Mouse (Mus musculus): ENCODE measurements around the gene Retreg1. TPM values are rescaled to one million over a fixed set of nuclear protein-coding genes. Genes with fewer than 3 reads are reported as not detected.

The Retreg1 gene
- polyA plus RNA-seq (2015; fragmentation: Nextera tagmentation; extraction: Ambion mirVana): 6.6 and 8.2 TPM in 2 replicates

DNA sequence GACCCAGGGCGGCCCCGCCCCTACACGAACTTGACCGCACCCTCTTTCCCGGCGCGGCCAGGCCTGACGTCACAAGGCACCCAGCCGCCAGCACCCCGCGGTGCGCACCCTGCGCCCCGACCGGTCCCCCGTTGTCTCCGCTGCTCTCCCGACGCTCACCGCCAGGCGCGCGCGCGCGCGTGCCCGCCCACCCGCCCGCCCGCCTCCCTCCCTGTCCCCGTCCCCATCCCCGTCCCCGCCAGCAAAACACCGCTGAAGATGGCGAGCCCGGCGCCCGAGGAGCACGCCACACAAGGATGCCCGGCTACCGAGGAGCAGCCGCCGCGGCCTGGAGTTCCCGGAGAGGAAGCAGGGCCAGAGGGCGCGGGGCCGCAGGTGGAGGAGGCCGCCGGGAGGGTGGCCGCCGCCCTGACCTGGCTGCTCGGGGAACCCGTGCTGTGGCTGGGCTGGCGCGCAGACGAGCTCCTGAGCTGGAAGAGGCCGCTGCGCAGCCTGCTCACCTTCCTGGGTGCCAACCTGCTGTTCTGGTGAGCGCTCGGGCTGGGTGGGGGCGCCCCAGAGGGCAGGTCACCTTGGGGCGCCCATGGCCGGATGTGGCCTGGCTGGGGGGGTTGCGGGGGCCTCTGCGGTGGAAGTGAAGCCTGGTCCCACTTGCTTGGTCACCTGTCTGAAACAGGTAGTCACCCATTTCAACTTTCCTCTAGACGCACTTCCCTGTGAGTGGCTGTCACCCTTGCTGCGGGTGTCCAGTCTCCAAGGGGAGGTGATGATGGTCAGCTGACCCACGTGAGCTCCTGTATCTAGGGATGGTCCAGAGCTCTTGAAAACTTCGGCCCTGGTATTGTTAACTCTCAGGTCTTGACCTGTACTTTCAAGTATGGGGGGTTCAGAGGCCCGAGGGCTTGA is at the start of gene Retreg1:
Retreg1 (plus strand) TSS at position 95 of the 906 bp plus-strand sequence.
- H3K36me3 ChIP-seq (ENCODE audit: control insufficient read depth, insufficient read depth): no peaks in the 10 kb centered on the region
- peaks cover 4% of the 10 kb centered on the region for H3K27me3 ChIP-seq (replicated peaks; ENCODE audit: control insufficient read depth, insufficient read depth, low read length)
- peaks cover 12% of the 10 kb centered on the region for H3K4me1 ChIP-seq (replicated peaks; ENCODE audit: control insufficient read depth, insufficient read depth, low read length)
- no peaks in the 10 kb centered on the region for H3K9me3 ChIP-seq (ENCODE audit: control insufficient read depth, low read length)
- no peak within 1 kb of the TSS; the same call in 1 of the 2 replicates for H3K27ac ChIP-seq (ENCODE audit: low read length)
- H3K9ac ChIP-seq (replicated peaks; ENCODE audit: low read depth, low read length): peak within 1 kb of the TSS; percentile 96
- under 1% methylated on average over 72 of the region's 72 CpGs for WGBS
- H3K4me3 ChIP-seq (replicated peaks; ENCODE audit: low read length): peak within 1 kb of the TSS; percentile 98
- peak within 1 kb of the TSS; percentile 97 for H3K4me2 ChIP-seq (ENCODE audit: low read length)
- ATAC-seq: peak; percentile 95

DNA sequence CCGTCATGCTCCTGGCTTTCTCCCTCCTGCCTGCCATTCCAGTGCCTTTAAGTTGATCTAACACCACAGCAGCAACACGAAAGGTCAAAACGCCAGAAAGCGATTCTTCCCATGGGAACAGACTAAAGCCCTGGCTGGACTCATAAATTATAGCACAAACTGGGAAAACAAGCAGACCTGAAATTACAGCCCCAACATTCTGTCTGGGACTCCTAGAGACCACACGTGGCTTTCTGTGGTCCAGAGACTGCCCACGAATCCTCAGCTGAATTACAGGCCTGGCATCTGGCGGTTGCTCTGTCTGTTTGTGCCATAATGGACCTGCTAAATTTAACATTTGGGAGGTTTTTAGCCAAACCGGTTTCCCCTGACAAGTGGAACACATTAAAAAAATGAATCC is 48.9 kb upstream of the Retreg1 start:
- Histone ChIP-seq H3K36me3 (ENCODE audit: control insufficient read depth, insufficient read depth) (no peaks in the 10 kb centered on the region), H3K4me1 (replicated peaks; ENCODE audit: control insufficient read depth, insufficient read depth, low read length) (no peaks in the 10 kb centered on the region), H3K27me3 (replicated peaks; ENCODE audit: control insufficient read depth, insufficient read depth, low read length) (no peaks in the 10 kb centered on the region), H3K9me3 (ENCODE audit: control insufficient read depth, low read length) (no peaks in the 10 kb centered on the region), H3K4me3 (replicated peaks; ENCODE audit: low read length) (no peak overlapping the region), H3K4me2 (ENCODE audit: low read length) (no peak overlapping the region), H3K27ac (ENCODE audit: low read length) (no peak overlapping the region), H3K9ac (replicated peaks; ENCODE audit: low read depth, low read length) (no peak overlapping the region)
- WGBS: 88% methylated on average over 8 of the region's 8 CpGs
- no peak for ATAC-seq

DNA sequence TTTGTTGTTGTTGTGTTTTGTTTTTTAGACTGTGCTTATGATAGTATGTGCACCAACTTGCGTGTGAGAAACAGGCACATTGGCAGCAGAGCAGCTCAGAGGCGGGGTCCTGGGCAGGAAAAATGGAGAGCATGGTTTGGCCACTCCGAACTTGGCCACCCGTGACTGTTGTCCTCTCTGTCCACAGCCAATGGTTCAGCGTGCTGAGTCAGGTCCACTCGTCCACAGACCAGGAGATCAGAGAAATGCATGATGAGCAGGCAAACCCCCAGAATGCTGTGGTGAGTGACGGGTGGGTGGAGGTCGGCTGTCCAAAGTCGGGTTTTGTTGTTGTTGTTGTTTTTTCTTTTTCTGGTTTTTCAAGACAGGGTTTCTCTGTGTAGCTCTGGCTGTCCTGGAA is 47.5 kb upstream of the Retreg1 start:
- Histone ChIP-seq H3K4me2 (ENCODE audit: low read length) (no peak overlapping the region), H3K9ac (replicated peaks; ENCODE audit: low read depth, low read length) (no peak overlapping the region), H3K27ac (ENCODE audit: low read length) (no peak overlapping the region), H3K9me3 (ENCODE audit: control insufficient read depth, low read length) (no peaks in the 10 kb centered on the region), H3K36me3 (ENCODE audit: control insufficient read depth, insufficient read depth) (no peaks in the 10 kb centered on the region), H3K27me3 (replicated peaks; ENCODE audit: control insufficient read depth, insufficient read depth, low read length) (no peaks in the 10 kb centered on the region), H3K4me3 (replicated peaks; ENCODE audit: low read length) (no peak overlapping the region), H3K4me1 (replicated peaks; ENCODE audit: control insufficient read depth, insufficient read depth, low read length) (no peaks in the 10 kb centered on the region)
- WGBS: 95% methylated on average over 9 of the region's 9 CpGs
- no peak for ATAC-seq

GRCm38 (mm10) chr15:25796353-25796752 is 46.6 kb upstream of the Retreg1 start:
- H3K27ac ChIP-seq (ENCODE audit: low read length): no peak overlapping the region
- H3K27me3 ChIP-seq (replicated peaks; ENCODE audit: control insufficient read depth, insufficient read depth, low read length): no peaks in the 10 kb centered on the region
- H3K4me1 ChIP-seq (replicated peaks; ENCODE audit: control insufficient read depth, insufficient read depth, low read length): peaks cover under 1% of the 10 kb centered on the region; the same call in 1 of the 2 replicates
- H3K4me2 ChIP-seq (ENCODE audit: low read length): no peak overlapping the region
- no peaks in the 10 kb centered on the region for H3K9me3 ChIP-seq (ENCODE audit: control insufficient read depth, low read length)
- H3K9ac ChIP-seq (replicated peaks; ENCODE audit: low read depth, low read length): no peak overlapping the region
- no peak for ATAC-seq
- no peak overlapping the region for H3K4me3 ChIP-seq (replicated peaks; ENCODE audit: low read length)
- WGBS: 50% methylated on average over 3 of the region's 3 CpGs
- H3K36me3 ChIP-seq (ENCODE audit: control insufficient read depth, insufficient read depth): no peaks in the 10 kb centered on the region

GRCm38 (mm10) chr15:25797179-25797578 is 45.8 kb upstream of the Retreg1 start:
- H3K27ac ChIP-seq (ENCODE audit: low read length): no peak overlapping the region
- WGBS: 92% methylated on average over 8 of the region's 8 CpGs
- ATAC-seq: no peak

DNA sequence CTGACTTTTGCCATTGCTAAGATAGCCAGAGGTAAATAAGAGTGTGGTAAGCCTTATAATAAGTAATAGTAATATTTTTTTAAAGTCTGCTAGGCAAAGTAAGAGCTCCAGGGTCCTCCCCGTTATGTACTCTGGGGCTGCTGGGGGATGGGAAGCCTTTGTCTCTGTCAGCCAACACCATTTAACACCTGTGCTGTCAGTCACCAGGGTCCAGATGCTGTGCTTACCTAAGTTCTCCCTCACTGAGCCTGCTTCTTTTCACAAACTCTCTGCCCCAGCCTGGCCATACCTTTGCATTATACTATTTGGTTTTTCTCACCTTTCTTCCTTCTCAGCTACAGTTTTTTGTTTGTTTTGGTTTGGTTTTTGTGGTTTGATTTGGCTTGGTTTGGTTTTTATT is 45.1 kb upstream of the Retreg1 start:
- Histone ChIP-seq H3K4me1 (replicated peaks; ENCODE audit: control insufficient read depth, insufficient read depth, low read length) (peaks cover 5% of the 10 kb centered on the region; the same call in 1 of the 2 replicates), H3K4me2 (ENCODE audit: low read length) (no peak overlapping the region), H3K9me3 (ENCODE audit: control insufficient read depth, low read length) (no peaks in the 10 kb centered on the region), H3K36me3 (ENCODE audit: control insufficient read depth, insufficient read depth) (no peaks in the 10 kb centered on the region), H3K4me3 (replicated peaks; ENCODE audit: low read length) (no peak overlapping the region), H3K27ac (ENCODE audit: low read length) (no peak overlapping the region), H3K27me3 (replicated peaks; ENCODE audit: control insufficient read depth, insufficient read depth, low read length) (no peaks in the 10 kb centered on the region), H3K9ac (replicated peaks; ENCODE audit: low read depth, low read length) (no peak overlapping the region)
- no peak for ATAC-seq
- WGBS: 74% methylated on average over 1 of the region's 1 CpGs

More at GRCm38 (mm10) chr15:25797179-25797578, 45.8 kb upstream of the Retreg1 start:
- no peak overlapping the region for H3K9ac ChIP-seq (replicated peaks; ENCODE audit: low read depth, low read length)
- no peak overlapping the region for H3K4me2 ChIP-seq (ENCODE audit: low read length)
- peaks cover 5% of the 10 kb centered on the region; the same call in 1 of the 2 replicates for H3K4me1 ChIP-seq (replicated peaks; ENCODE audit: control insufficient read depth, insufficient read depth, low read length)
- H3K9me3 ChIP-seq (ENCODE audit: control insufficient read depth, low read length): no peaks in the 10 kb centered on the region
- H3K27me3 ChIP-seq (replicated peaks; ENCODE audit: control insufficient read depth, insufficient read depth, low read length): no peaks in the 10 kb centered on the region
- no peak overlapping the region for H3K4me3 ChIP-seq (replicated peaks; ENCODE audit: low read length)
- H3K36me3 ChIP-seq (ENCODE audit: control insufficient read depth, insufficient read depth): no peaks in the 10 kb centered on the region

DNA sequence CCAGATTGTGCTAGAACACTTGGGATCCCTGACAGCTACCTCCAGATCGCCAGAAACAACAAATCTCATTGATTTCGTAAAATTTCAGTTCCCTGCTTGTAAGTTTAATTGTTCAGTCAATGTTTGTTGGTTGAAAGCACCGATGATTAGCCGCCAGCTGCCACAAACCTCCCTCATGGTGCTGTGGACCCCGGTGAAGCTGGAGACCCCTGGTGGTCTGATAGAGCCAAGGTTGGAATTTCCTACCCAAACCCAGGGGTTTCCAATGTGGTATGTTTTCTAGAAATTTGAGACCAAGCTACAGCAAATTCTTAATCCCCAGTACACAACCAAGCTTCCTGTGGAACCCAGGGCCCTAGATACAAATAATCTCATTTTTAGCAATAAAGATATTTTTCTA is 41.3 kb upstream of the Retreg1 start:
- no peak for ATAC-seq
- Histone ChIP-seq H3K9me3 (ENCODE audit: control insufficient read depth, low read length) (no peaks in the 10 kb centered on the region), H3K27me3 (replicated peaks; ENCODE audit: control insufficient read depth, insufficient read depth, low read length) (no peaks in the 10 kb centered on the region), H3K4me2 (ENCODE audit: low read length) (no peak overlapping the region), H3K36me3 (ENCODE audit: control insufficient read depth, insufficient read depth) (peaks cover 4% of the 10 kb centered on the region), H3K27ac (ENCODE audit: low read length) (peak overlapping the region; percentile 69), H3K4me1 (replicated peaks; ENCODE audit: control insufficient read depth, insufficient read depth, low read length) (peaks cover 5% of the 10 kb centered on the region; the same call in 1 of the 2 replicates), H3K9ac (replicated peaks; ENCODE audit: low read depth, low read length) (no peak overlapping the region), H3K4me3 (replicated peaks; ENCODE audit: low read length) (no peak overlapping the region)
- WGBS: 68% methylated on average over 5 of the region's 5 CpGs

DNA sequence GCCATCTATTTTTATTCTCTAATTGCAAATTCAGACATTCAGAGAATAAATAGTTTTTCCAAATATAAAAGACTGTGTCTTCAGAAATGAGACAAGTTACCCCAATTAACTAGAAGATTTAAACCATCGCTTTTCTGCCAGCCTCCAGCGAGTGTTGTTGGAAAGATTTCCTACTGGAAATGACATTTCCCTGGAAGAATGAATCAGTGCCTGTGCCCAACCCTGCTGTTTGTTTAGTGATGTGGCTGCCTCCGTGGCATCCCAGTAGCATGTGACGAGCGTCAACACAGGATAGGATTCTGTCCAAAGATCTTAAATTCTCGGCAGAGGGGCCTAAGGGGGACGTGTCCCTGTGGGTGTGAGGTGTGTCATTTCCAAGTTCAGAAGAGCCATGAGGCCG is 40.8 kb upstream of the Retreg1 start:
- H3K27ac ChIP-seq (ENCODE audit: low read length): peak overlapping the region; percentile 24; the same call in 1 of the 2 replicates
- no peak overlapping the region for H3K4me3 ChIP-seq (replicated peaks; ENCODE audit: low read length)
- no peak overlapping the region for H3K4me2 ChIP-seq (ENCODE audit: low read length)
- no peaks in the 10 kb centered on the region for H3K9me3 ChIP-seq (ENCODE audit: control insufficient read depth, low read length)
- no peaks in the 10 kb centered on the region for H3K27me3 ChIP-seq (replicated peaks; ENCODE audit: control insufficient read depth, insufficient read depth, low read length)
- WGBS: 65% methylated on average over 8 of the region's 8 CpGs
- peaks cover 9% of the 10 kb centered on the region for H3K36me3 ChIP-seq (ENCODE audit: control insufficient read depth, insufficient read depth)
- peak; percentile 57 for ATAC-seq
- peaks cover 5% of the 10 kb centered on the region; the same call in 1 of the 2 replicates for H3K4me1 ChIP-seq (replicated peaks; ENCODE audit: control insufficient read depth, insufficient read depth, low read length)
- H3K9ac ChIP-seq (replicated peaks; ENCODE audit: low read depth, low read length): no peak overlapping the region

- ATAC-seq: no peak
- H3K9ac ChIP-seq (replicated peaks; ENCODE audit: low read depth, low read length): no peak overlapping the region
- peaks cover 5% of the 10 kb centered on the region; the same call in 1 of the 2 replicates for H3K4me1 ChIP-seq (replicated peaks; ENCODE audit: control insufficient read depth, insufficient read depth, low read length)
- no peak overlapping the region for H3K4me2 ChIP-seq (ENCODE audit: low read length)
- 90% methylated on average over 15 of the region's 15 CpGs for WGBS
- no peak overlapping the region for H3K4me3 ChIP-seq (replicated peaks; ENCODE audit: low read length)
- no peak overlapping the region for H3K27ac ChIP-seq (ENCODE audit: low read length)
- H3K9me3 ChIP-seq (ENCODE audit: control insufficient read depth, low read length): no peaks in the 10 kb centered on the region
- peaks cover 14% of the 10 kb centered on the region for H3K36me3 ChIP-seq (ENCODE audit: control insufficient read depth, insufficient read depth)
- no peaks in the 10 kb centered on the region for H3K27me3 ChIP-seq (replicated peaks; ENCODE audit: control insufficient read depth, insufficient read depth, low read length)
Observed at GRCm38 (mm10) chr15:25803111-25803510, 39.9 kb upstream of the Retreg1 start.
